Mouse (Mus musculus) forebrain, embryonic 10.5 days (tissue): ENCODE measurements at regions not wholly inside any gene's neighbourhood (a gene's known extent, or its start where the extent isn't known, plus 50 kb on each side); places are given as distances from the start of the nearest gene placed in this dataset.

Source experiments
- DNase-seq: peaks from one replicate; pipeline ENCODE4 v3.0.0-alpha.2; 2017; ENCODE audit warnings: low spot score; ENCODE audit errors: extremely low spot score
- H3K27ac ChIP-seq: fragments of 300-500 bp; sonication (generic); 2 replicates; pipeline ENCODE4 v1.5.1; 2016; ENCODE audit warnings: mild to moderate bottlenecking
- H3K27me3 ChIP-seq: fragments of 300-500 bp; sonication (generic); 2 replicates; pipeline ENCODE4 v1.6.1; 2016; ENCODE audit warnings: mild to moderate bottlenecking; ENCODE audit not compliant: poor library complexity, severe bottlenecking
- H3K36me3 ChIP-seq: fragments of 300-500 bp; sonication (generic); replicated peaks from 2 replicates; pipeline ENCODE4 v1.6.1; 2016; ENCODE audit warnings: mild to moderate bottlenecking, moderate library complexity
- H3K4me1 ChIP-seq: fragments of 300-500 bp; sonication (generic); 2 replicates; pipeline ENCODE4 v1.6.1; 2016
- H3K4me3 ChIP-seq: fragments of 300-500 bp; sonication (generic); 2 replicates; pipeline ENCODE4 v1.5.1; 2016; ENCODE audit warnings: mild to moderate bottlenecking, moderate library complexity
- H3K9me3 ChIP-seq: fragments of 300-500 bp; sonication (generic); 2 replicates; pipeline ENCODE4 v1.6.1; 2016; ENCODE audit warnings: mild to moderate bottlenecking, moderate library complexity
- WGBS: fragments of 180-500 bp; shearing (Covaris S2); methylation state at CpG from one replicate; pipeline ENCODE4 v1.1.7; 2016; 5-methylcytosine and 5-hydroxymethylcytosine counted together

DNA sequence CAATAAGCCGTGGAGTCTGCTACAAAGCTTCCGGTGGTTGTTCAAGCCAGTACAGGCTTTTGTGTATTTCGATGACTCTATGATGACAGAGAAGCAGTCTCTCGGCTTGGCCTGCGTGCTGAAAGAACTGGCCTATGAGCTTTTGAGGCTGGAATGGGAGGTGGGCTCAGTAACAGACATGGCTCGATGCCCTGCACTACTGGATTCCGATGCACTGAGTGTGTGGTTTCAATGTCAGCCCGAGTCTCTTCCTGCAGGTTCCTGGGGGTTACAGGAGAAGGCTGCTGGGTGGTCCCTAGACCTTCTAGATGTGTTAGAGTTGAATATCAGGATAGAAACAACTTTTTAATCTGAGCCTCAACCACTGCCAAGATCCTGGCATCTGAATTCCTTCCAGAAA, 53.2 kb downstream of the Gm815 start:
- H3K27me3 ChIP-seq, result no peaks in the 10 kb centered on the region
- WGBS, result 86% methylated on average over 8 of the region's 8 CpGs
- no peaks in the 10 kb centered on the region for H3K4me1 ChIP-seq
- H3K4me3 ChIP-seq, result no peak overlapping the region
- no peak for DNase-seq
- no peaks in the 10 kb centered on the region for H3K36me3 ChIP-seq
- no peaks in the 10 kb centered on the region for H3K9me3 ChIP-seq
- H3K27ac ChIP-seq, result no peak overlapping the region

DNA sequence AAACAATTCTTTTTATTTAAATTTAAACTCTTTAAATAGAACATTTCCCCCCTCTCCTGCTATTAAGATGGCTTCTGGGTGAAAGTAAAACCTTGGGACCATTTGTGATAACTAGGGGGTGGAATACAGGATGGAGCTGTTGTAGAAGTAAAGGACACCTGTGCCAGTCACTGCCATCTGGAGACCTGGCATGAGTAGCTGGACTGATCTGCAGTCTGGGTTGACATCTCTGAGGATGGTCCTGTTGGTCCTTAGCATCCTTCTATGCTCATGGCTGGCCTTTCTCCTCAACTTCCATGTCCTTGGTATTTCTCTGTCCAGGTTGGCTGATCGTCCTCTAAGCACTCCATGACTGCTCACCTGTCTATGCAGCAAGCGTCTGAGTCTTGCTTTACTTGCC, 58.3 kb downstream of the Gm815 start:
- WGBS, result 91% methylated on average over 2 of the region's 2 CpGs
- DNase-seq, result no peak

DNA sequence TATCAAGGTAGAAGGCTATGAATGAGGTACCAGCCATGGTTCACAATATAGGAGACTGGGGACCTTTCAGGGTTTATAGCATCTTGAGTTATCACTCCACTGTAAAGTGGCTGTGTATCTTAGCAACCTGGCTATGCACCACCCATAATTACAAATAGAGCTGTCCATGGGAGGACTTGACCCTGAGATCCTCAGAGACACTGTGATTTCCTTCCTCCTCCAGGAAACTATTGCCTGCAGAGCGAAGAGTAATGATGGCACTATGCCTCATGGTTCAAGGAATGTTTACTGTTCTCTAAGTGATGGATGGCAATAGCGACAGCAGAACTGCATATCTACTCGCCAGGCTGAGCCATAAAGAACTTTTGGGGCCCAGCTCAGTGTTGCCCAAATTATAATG, 60.9 kb downstream of the Gm815 start:
- Histone ChIP-seq H3K27ac (no peak overlapping the region), H3K4me1 (peaks cover 3% of the 10 kb centered on the region; the same call in 1 of the 2 replicates)
- no peak for DNase-seq

More for the DNA sequence above, 58.3 kb downstream of the Gm815 start:
- H3K4me1 ChIP-seq, result peaks cover 3% of the 10 kb centered on the region; the same call in 1 of the 2 replicates
- H3K9me3 ChIP-seq, result no peaks in the 10 kb centered on the region
- H3K27me3 ChIP-seq, result no peaks in the 10 kb centered on the region
- H3K4me3 ChIP-seq, result no peak overlapping the region
- H3K27ac ChIP-seq, result no peak overlapping the region
- no peaks in the 10 kb centered on the region for H3K36me3 ChIP-seq

DNA sequence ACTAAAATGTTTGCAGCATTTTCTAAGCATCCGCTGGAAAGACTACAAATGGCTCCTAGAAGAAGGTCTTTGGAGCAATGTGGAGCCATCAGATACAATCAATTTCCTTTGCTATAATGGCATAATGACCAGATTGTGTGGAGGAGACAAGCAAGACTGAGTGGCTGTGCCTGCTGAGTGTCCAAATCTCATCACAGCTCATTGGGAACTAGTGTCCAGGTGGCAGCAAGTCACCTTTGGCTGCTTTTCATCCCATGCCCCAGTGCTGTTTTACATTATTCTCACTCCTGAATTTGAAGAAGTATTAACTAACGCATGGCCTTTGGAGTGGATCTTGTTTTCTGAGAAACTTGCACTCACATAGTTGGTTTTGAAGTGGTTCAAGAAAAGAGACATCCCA, 62.8 kb downstream of the Gm815 start:
- H3K4me3 ChIP-seq, result no peak overlapping the region
- DNase-seq, result no peak
- WGBS, result 93% methylated on average over 2 of the region's 2 CpGs
- H3K27ac ChIP-seq, result no peak overlapping the region
- no peaks in the 10 kb centered on the region for H3K27me3 ChIP-seq
- no peaks in the 10 kb centered on the region for H3K9me3 ChIP-seq
- peaks cover 3% of the 10 kb centered on the region; the same call in 1 of the 2 replicates for H3K4me1 ChIP-seq
- no peaks in the 10 kb centered on the region for H3K36me3 ChIP-seq

More for the DNA sequence above, 60.9 kb downstream of the Gm815 start:
- no peaks in the 10 kb centered on the region for H3K27me3 ChIP-seq
- no peak overlapping the region for H3K4me3 ChIP-seq
- no peaks in the 10 kb centered on the region for H3K36me3 ChIP-seq
- no peaks in the 10 kb centered on the region for H3K9me3 ChIP-seq
- 92% methylated on average over 3 of the region's 3 CpGs for WGBS

DNA sequence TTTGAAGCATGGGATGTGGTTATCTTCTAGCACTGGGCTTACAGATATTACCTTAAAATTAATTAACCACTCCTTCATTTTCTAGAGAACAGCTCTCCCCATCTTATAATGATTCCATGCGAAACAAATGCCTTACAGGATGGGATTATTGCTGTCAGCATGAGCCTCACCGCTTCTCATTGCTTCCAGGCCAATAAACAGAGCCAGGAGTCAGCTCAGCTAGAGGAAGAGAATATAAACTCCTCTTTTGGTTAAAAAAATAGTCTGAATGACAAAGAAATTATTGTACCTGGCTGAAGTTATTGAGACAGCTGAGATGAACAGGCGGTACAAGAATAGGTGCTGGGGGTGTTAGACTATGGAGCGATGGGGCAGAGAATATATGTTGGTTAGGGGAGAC, 63.5 kb downstream of the Gm815 start:
- WGBS, result 85% methylated on average over 4 of the region's 4 CpGs
- H3K36me3 ChIP-seq, result no peaks in the 10 kb centered on the region
- H3K27me3 ChIP-seq, result no peaks in the 10 kb centered on the region
- H3K27ac ChIP-seq, result no peak overlapping the region
- no peak overlapping the region for H3K4me3 ChIP-seq
- H3K4me1 ChIP-seq, result peaks cover 3% of the 10 kb centered on the region; the same call in 1 of the 2 replicates
- DNase-seq, result no peak
- no peaks in the 10 kb centered on the region for H3K9me3 ChIP-seq

DNA sequence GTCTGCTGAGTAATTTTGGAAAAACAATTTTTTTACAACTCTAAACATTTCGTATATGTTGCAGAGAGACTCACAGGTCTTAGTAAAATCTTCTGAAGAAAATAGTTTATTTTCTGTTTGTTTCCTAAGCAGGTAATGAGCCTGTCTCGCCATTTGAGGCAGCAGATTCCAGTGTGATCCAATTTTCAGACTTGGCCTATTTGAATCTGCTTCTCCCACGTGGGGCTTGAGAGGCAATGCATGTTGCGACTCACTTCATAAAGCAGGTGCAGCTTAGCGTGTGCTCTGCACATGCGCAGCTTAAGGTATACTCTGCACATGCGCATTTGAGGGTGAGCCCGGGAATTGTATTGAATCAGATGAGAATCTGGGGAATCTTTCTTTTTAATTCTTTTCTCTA, 67.7 kb downstream of the Gm815 start:
- H3K36me3 ChIP-seq, result no peaks in the 10 kb centered on the region
- no peak overlapping the region for H3K27ac ChIP-seq
- no peak overlapping the region for H3K4me3 ChIP-seq
- H3K4me1 ChIP-seq, result no peaks in the 10 kb centered on the region
- H3K27me3 ChIP-seq, result no peaks in the 10 kb centered on the region
- DNase-seq, result no peak
- no peaks in the 10 kb centered on the region for H3K9me3 ChIP-seq
- 88% methylated on average over 8 of the region's 8 CpGs for WGBS

DNA sequence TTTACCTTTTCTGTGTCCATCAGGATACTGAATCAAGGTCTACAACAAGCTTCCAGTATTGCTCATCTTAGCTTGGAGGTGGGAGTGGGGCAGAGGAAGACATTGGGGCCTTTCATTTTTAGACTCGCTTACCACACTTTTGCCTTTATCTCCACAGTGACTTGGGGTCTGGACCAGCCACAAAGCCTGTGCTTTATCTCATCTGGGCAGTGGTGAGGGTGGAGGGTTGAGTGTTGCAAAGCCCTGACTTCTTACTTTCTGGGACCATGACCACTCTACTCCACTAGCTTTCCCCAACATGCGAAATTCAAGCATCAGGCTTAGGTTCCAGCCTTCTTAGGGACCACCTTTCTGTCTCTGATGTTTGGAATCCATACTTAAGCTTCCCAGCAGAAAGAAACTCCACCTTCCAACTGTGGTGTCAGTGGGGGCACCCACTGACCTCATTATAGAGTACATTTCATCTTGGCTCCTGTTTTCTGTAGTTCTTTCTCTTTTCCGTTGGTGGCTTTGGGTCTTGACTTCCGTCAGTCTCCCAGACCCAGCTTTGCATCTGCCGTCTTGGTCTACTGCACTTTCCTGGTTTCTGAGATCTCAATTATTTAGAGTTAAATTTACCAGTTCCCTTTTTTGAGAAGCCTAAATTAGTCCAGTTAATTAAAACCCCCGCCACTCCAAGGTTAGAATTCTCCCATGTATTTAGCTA, 80.5 kb downstream of the Gm815 start:
- 91% methylated on average over 6 of the region's 6 CpGs for WGBS
- no peaks in the 10 kb centered on the region for H3K4me1 ChIP-seq
- H3K27ac ChIP-seq, result no peak overlapping the region
- no peaks in the 10 kb centered on the region for H3K36me3 ChIP-seq
- H3K9me3 ChIP-seq, result no peaks in the 10 kb centered on the region
- H3K27me3 ChIP-seq, result no peaks in the 10 kb centered on the region
- no peak overlapping the region for H3K4me3 ChIP-seq
- DNase-seq, result no peak

DNA sequence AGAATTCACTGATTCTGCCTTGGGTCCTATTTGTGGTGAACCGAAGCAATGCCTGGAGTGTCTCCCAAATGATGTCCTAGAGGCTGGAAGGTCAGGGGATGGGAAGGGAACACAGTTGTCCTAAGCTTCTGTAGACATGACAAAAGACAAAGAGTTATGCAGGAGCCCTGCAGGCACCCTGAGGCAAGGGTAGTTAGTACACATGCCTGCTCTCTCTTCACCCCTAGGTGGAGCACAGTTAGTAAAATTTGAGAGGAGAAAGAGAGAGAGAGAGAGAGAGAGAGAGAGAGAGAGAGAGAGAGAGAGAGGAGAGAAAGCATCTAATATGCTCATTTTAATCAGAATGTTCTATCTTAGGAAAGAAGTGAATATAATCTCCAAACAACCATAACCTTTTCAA, 87.4 kb downstream of the Gm815 start:
- Histone ChIP-seq H3K27me3 (no peaks in the 10 kb centered on the region), H3K4me1 (peaks cover 19% of the 10 kb centered on the region), H3K36me3 (no peaks in the 10 kb centered on the region), H3K27ac (no peak overlapping the region), H3K9me3 (no peaks in the 10 kb centered on the region), H3K4me3 (no peak overlapping the region)
- 70% methylated on average over 1 of the region's 1 CpGs for WGBS
- DNase-seq, result no peak

DNA sequence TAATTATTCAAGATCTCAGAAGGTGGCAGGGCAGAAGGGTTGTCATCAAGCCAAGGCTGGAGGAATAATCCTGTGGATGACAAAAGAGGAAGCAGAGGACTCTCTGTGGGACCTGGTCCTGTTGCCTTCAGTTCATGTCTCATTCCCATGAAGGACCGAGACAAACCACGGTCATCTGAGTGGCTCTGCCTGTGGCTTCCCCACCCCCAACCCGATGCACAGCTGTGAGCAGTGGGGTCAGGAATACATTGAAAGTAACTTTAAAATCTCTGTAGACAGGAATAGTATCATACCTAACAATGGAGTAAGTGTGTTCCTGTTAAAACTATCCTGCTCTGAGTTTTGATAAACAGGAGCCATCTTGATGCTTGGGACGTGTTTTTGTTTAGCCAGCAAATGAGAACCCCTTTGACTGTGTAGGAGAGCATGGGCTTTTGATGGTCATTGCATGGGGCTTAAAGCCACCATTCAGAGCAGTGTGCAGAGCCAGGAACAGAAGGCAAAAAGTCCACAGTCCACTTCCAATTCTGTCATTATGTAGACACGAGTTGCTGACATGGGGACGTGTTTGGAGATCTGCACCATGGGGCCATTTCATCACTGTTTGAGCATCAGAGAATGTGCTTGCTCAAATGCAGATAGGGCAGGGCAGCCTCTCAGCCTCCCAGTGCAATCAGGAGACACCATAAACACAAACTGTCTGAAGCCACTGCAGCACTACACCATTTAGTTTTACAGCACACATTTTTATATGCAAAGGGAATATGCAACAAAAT, 88.3 kb downstream of the Gm815 start:
- H3K27me3 ChIP-seq, result no peaks in the 10 kb centered on the region; the same call in 1 of the 2 replicates
- no peaks in the 10 kb centered on the region for H3K9me3 ChIP-seq
- DNase-seq, result no peak
- no peaks in the 10 kb centered on the region for H3K36me3 ChIP-seq
- no peak overlapping the region for H3K27ac ChIP-seq
- H3K4me3 ChIP-seq, result no peak overlapping the region
- H3K4me1 ChIP-seq, result peaks cover 25% of the 10 kb centered on the region
- WGBS, result 85% methylated on average over 6 of the region's 6 CpGs

DNA sequence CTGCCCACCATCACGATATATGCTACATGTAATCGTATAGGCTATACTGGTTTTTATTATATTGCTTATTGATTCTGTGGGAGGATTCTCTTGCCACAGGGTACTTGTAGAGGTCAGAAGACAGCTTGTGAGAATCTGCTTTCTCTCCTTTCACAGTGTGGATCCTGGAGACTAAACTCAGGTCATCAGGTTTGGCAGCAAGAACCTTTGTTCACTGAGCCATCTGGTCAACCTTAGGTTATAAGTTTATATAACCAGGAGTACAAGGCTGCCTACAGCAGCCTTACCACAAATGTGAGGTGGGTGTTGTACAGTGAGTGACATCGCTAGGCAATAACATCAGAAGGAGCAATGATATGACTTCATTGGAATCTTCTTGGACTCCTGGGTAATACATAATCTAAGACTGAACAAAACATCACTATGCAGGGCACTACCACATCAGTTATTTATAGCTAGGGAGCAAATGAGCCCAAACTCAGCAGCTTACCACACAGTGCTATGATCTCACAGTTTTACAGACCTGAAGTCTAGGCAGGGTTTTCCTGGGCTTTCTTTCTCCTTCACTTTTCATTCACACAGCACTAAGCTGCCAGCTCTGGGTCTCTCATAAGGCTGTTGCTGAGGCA, 89.0 kb downstream of the Gm815 start:
- WGBS, result 95% methylated on average over 3 of the region's 3 CpGs
- Histone ChIP-seq H3K9me3 (no peaks in the 10 kb centered on the region), H3K36me3 (no peaks in the 10 kb centered on the region), H3K27me3 (no peaks in the 10 kb centered on the region; the same call in 1 of the 2 replicates), H3K27ac (no peak overlapping the region), H3K4me3 (no peak overlapping the region), H3K4me1 (peaks cover 25% of the 10 kb centered on the region)
- no peak for DNase-seq

DNA sequence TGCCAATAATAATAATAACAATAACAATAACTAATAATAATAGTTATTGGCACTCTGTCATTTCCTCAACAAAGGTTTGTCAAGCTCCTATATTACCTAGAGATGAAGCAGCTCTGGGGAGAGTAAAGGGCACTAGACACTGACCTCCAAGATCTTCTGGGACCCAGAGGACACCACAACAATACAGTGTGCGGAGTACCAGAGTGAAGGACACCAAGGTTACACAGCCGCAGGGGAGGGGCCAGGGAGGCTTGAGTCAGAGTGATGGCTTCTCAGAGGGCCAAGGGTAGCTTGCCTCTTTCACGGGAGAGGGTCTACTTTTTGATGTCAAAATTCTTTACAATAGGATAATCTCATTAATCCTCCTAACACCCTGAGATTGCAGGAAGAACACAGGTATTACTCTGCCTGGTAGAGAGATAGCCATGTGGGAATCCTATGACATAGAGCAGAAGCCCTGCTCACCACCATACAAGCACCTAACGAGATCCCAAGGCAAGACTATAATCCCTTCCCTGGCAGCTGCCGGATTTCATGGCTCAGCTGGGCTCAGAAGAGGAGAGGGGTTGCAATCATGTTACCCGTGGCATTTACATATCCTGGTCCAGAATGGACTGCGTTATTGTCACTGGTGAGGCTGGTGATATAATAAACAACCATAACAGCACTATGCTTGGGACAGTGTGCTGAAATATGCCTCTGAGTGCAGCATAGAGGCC, 91.1 kb downstream of the Gm815 start:
- Histone ChIP-seq H3K36me3 (no peaks in the 10 kb centered on the region), H3K4me1 (peaks cover 25% of the 10 kb centered on the region), H3K27me3 (no peaks in the 10 kb centered on the region; the same call in 1 of the 2 replicates), H3K9me3 (no peaks in the 10 kb centered on the region), H3K27ac (peak overlapping the region; percentile 79; the same call in 1 of the 2 replicates), H3K4me3 (no peak overlapping the region)
- no peak for DNase-seq
- 56% methylated on average over 7 of the region's 7 CpGs for WGBS

DNA sequence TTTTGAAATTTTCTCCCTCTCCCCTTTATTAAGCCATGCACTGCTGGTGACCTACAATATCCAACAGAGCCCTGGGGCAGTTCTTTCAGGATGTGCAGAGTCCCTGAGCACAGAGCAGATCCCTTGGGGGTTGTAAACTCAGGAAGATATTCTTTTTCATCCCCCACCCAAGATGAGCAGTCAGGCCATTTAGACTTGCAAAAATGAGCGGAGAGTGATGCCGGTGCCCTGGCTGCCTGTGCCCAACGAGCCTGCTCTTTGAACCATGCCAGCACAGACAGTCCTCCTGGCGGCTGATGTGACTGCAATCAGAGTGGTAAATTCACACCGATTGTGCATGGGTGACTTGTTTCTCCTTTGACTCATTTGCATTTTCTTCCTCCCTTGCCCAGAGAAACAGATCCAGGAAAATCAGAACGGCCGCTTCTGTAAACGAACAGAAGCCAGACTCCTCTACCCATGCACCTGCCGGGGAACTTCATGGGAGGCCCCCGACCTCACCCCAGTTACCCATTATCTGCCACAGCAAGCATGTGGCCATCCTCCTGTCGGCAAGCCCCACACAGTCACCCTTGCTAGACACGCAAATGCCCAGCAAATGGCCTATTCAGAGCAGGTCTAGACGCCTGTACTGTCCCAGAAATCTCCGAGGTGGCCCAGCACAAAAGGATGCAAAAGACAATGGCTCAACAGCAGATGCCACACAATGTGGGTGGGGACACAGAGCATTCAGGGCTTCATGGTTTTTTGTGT, 92.4 kb downstream of the Gm815 start:
- Histone ChIP-seq H3K27me3 (no peaks in the 10 kb centered on the region; the same call in 1 of the 2 replicates), H3K27ac (peak overlapping the region; percentile 79), H3K36me3 (no peaks in the 10 kb centered on the region), H3K4me1 (peaks cover 23% of the 10 kb centered on the region), H3K9me3 (no peaks in the 10 kb centered on the region), H3K4me3 (peak overlapping the region; percentile 8; the same call in 1 of the 2 replicates)
- no peak for DNase-seq
- WGBS, result 51% methylated on average over 14 of the region's 14 CpGs
